Mouse (Mus musculus): ENCODE measurements at regions not wholly inside any gene's neighbourhood (a gene's known extent, or its start where the extent isn't known, plus 50 kb on each side); places are given as distances from the start of the nearest gene placed in this dataset.

GRCm38 (mm10) chr4:52726203-52726602 is 88.2 kb upstream of the Olfr275 start:
- TF ChIP-seq CTCF (conservative IDR thresholded peaks at IDR 0.05; ENCODE audit: low read length): no peak
- TF ChIP-seq POU5F1 (IDR thresholded peaks at IDR 0.05; ENCODE audit: borderline replicate concordance, low read length): no peak

Data from E14TG2a.4 (cell line).